In the genomic region with DNA sequence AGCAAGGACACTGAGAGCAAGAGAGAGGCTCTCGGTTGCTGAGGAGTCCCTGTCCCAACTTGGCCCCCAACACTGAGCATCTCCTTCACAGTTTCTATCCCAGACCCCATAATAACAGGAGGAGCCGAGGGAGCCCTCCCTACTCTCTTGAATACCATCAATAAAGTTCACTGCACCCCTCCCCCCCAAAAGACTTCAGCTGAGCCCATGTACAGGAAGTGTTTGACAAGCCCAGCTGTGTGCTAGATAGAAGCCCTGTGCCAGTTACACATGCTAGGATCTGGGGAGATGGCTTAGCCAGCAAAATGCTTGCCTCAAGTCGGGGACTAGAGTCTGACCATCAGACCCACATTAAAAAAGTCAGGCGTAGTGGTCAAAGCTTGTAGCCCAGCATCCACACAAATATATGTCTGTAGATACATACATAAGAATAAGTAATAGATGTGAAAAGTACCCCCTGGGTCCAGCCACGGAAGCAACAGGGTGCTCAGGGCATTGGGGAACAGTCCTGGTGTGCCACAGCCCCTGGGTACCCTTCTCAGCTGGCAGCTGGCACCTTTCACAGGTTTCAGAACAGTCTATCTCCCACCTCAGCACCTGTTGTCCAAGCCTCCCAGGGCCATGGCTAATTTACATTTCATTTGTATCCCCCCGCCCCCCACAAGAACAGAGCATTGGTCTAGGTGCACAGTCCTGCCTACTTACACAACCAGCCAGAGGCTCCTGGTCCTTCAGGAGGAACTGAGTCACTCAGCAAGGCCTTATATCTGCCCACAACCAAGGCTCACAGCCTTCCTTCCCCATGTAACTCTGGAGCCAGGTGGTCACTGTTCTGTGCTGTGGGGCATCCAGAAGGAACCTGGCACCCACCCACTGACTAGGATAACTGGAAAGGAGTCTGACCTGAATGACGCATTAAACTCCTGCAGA, we compare ENCODE assay signal across 17 mouse cellular contexts. TPM values are rescaled to one million over a fixed set of nuclear protein-coding genes. Genes with fewer than 3 reads are reported as not detected.
"Had no signal": no experiment of that assay in that cellular context is flagged by ENCODE, and none has a peak within 500 bp of the region (broad histone marks: within the 10 kb centered on the region; RNA-seq: fewer than 3 reads in every experiment).

No protein-coding gene starts in this region.

- H3K4me3 ChIP-seq: intestine, embryonic 15.5 days; kidney, embryonic 15.5 days; left cerebral cortex, adult 2 months; limb, embryonic 10.5 days; liver, embryonic 12.5 days; myocyte; neural tube, embryonic 15.5 days; stomach, embryonic 15.5 days had no signal

- H3K27ac ChIP-seq: intestine, embryonic 15.5 days; kidney, embryonic 15.5 days; left cerebral cortex, adult 2 months; limb, embryonic 10.5 days; liver, embryonic 12.5 days; neural tube, embryonic 15.5 days; stomach, embryonic 15.5 days had no signal

- H3K27me3 ChIP-seq: intestine, embryonic 15.5 days; stomach, embryonic 15.5 days had no signal

- DNase-seq: kidney, adult 18-20 months; kidney, postnatal 14 days; lung, embryonic 14.5 days; lung, postnatal 10 days; lung, postnatal 4 days; midbrain, embryonic 14.5 days; right cerebral cortex, adult 18-20 months; spleen, adult 18-20 months had no signal

RNA-seq across cellular contexts. Expression of gene Mef2b, which starts 8.4 kb away (rescaled TPM):
- polyA plus RNA-seq: liver, embryonic 16.5 days had no signal
